Mouse (Mus musculus): Measurements from ENCODE around the gene E2f1. TPM values are rescaled to one million over a fixed set of nuclear protein-coding genes. Genes with fewer than 3 reads are reported as not detected.

Gene E2f1
- total and polyA plus RNA-seq, 3 experiments, result 5.1 to 19.6 (median 5.3) TPM

DNA sequence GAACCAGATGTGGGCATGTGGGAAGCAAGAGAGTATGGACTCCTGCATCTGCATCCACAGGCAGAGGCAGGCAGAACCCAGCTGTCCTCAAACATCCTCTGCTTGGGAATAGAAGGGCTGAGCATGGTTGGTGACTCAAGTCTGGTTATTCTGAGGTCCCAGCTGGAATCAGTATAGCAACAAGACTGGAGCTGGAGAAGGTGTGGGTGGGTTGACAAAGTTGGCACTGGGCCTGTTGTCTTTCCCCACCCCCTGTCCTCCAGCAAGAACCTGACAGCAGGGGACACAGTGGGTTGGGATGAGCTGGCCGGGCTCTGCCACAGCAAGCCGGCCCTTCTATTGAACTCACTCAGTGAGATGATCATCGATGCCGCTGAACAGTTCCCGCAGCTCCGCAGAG lies 14.5 kb downstream of the E2f1 start:
- TF ChIP-seq ZMIZ1 (IDR thresholded peaks at IDR 0.05; ENCODE audit: low read depth, low read length) (no peak), HCFC1 (IDR thresholded peaks at IDR 0.05; ENCODE audit: low read depth, low read length) (no peak), CHD2 (IDR thresholded peaks at IDR 0.05; ENCODE audit: low read length) (no peak), USF1 (IDR thresholded peaks at IDR 0.05; ENCODE audit: low read depth, low read length) (no peak), MAFK (IDR thresholded peaks at IDR 0.05; ENCODE audit: insufficient replicate concordance, low read length) (no peak)
- peaks cover 0 to 9% of the 10 kb centered on the region in 2 experiments; a peak in 1 of 4 replicates for H3K4me1 ChIP-seq (ENCODE audit: control insufficient read depth in 1 of 2, insufficient read depth in 2 of 2)
- H3K79me2 ChIP-seq (replicated peaks; ENCODE audit: control insufficient read depth, extremely low read depth, insufficient read depth, poor library complexity, severe bottlenecking), result no peaks in the 10 kb centered on the region
- H3K9ac ChIP-seq (ENCODE audit: insufficient read depth, low read depth), result no peak overlapping the region
- dilution Hi-C loops (cut with MboI; ENCODE audit: extremely low pct_ligation_motif_present, extremely low pct_unique_long_range_greater_than_20kb, low sequenced_read_pairs), result no loop called here
- no peaks in the 10 kb centered on the region for H3K9me3 ChIP-seq (replicated peaks; ENCODE audit: low read length)
- H3K27ac ChIP-seq (ENCODE audit: insufficient read depth, low read depth), result no peak overlapping the region
- no peak for DNase-seq (ENCODE audit: extremely low read depth)
- H3K4me3 ChIP-seq (replicated peaks in 1 of 3; ENCODE audit: low read depth in 2 of 3, low read length in 2 of 3, poor library complexity in 1 of 3), result no peak overlapping the region
- no peak overlapping the region for H3K4me2 ChIP-seq (ENCODE audit: insufficient read depth, low read depth, poor library complexity, severe bottlenecking)
- H3K27me3 ChIP-seq (replicated peaks), result no peaks in the 10 kb centered on the region
- in situ Hi-C loops (cut with MboI; ENCODE audit: low pct_ligation_motif_present, low pct_unique_long_range_greater_than_20kb, low sequenced_read_pairs), result no loop called here
- H3K36me3 ChIP-seq (replicated peaks in 1 of 2; ENCODE audit: control insufficient read depth in 1 of 2, insufficient read depth in 1 of 2, low read length in 1 of 2), result peaks cover 17 to 84% of the 10 kb centered on the region in 2 experiments

DNA sequence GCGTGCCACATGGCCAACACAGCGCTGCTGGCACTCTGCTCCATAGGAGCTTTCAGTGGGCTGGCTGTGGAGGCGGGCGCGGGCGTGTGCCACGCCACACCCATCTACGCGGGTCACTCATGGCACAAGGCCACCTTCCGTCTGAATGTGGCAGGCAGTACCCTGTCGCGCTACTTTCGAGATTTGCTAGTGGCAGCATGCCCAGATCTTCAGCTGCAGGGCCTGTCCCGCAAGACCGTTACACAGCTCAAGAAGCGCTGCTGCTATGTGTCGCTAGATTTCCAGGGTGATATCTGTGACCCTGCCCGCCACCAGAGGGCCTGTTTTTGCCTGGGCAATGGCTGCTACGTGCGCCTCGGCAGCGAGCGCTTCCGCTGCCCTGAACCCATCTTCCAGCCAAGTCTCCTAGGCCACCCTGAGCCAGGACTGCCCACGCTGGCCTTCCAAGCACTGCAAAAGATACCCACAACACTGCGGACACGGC lies 17.2 kb downstream of the E2f1 start:
- Histone ChIP-seq H3K36me3 (replicated peaks in 1 of 2; ENCODE audit: control insufficient read depth in 1 of 2, insufficient read depth in 1 of 2, low read length in 1 of 2) (peaks cover 11 to 67% of the 10 kb centered on the region in 2 experiments), H3K27me3 (replicated peaks) (no peaks in the 10 kb centered on the region), H3K4me1 (ENCODE audit: control insufficient read depth in 1 of 2, insufficient read depth in 2 of 2) (peaks cover 9 to 13% of the 10 kb centered on the region in 2 experiments), H3K9me3 (replicated peaks; ENCODE audit: low read length) (no peaks in the 10 kb centered on the region), H3K27ac (ENCODE audit: insufficient read depth, low read depth) (no peak overlapping the region), H3K4me2 (ENCODE audit: insufficient read depth, low read depth, poor library complexity, severe bottlenecking) (no peak overlapping the region), H3K79me2 (replicated peaks; ENCODE audit: control insufficient read depth, extremely low read depth, insufficient read depth, poor library complexity, severe bottlenecking) (no peaks in the 10 kb centered on the region), H3K9ac (ENCODE audit: insufficient read depth, low read depth) (no peak overlapping the region), H3K4me3 (replicated peaks in 1 of 3; ENCODE audit: low read depth in 2 of 3, low read length in 2 of 3, poor library complexity in 1 of 3) (no peak overlapping the region)
- dilution Hi-C loops (cut with MboI; ENCODE audit: extremely low pct_ligation_motif_present, extremely low pct_unique_long_range_greater_than_20kb, low sequenced_read_pairs) (no loop called here), in situ Hi-C loops (cut with MboI; ENCODE audit: low pct_ligation_motif_present, low pct_unique_long_range_greater_than_20kb, low sequenced_read_pairs) (no loop called here)
- DNase-seq (ENCODE audit: extremely low read depth), result no peak
- TF ChIP-seq ZC3H11A (IDR thresholded peaks at IDR 0.05; ENCODE audit: low read depth, low read length), result no peak
- TF ChIP-seq UBTF (IDR thresholded peaks at IDR 0.05; ENCODE audit: low read depth, low read length), result no peak
- no peak for TF ChIP-seq POLR2A (IDR thresholded peaks at IDR 0.05; ENCODE audit: low read depth, low read length)

DNA sequence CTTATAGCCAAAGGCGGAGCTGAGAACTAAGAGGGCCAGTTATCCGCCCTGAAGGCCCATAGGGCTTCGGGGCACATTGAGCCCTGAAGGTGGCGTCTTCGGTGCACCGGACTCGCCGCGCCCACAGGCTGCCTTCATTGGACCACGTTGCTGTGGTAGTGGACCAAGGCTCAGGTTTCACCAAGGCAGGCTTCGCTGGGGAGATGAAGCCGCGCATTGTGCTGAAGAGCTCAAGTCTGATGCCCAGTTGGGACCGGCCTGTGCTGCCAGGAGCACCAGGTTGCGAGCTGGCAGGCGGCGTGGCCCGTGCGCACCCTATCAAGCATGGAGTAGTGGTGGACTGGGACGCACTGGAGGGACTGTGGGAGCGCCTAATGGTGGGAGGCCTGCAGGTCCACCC lies 17.8 kb downstream of the E2f1 start:
- Histone ChIP-seq H3K9ac (ENCODE audit: insufficient read depth, low read depth) (no peak overlapping the region), H3K4me1 (ENCODE audit: control insufficient read depth in 1 of 2, insufficient read depth in 2 of 2) (peaks cover 9 to 13% of the 10 kb centered on the region in 2 experiments), H3K4me3 (replicated peaks in 1 of 3; ENCODE audit: low read depth in 2 of 3, low read length in 2 of 3, poor library complexity in 1 of 3) (no peak overlapping the region), H3K4me2 (ENCODE audit: insufficient read depth, low read depth, poor library complexity, severe bottlenecking) (no peak overlapping the region), H3K27ac (ENCODE audit: insufficient read depth, low read depth) (no peak overlapping the region), H3K79me2 (replicated peaks; ENCODE audit: control insufficient read depth, extremely low read depth, insufficient read depth, poor library complexity, severe bottlenecking) (no peaks in the 10 kb centered on the region), H3K36me3 (replicated peaks in 1 of 2; ENCODE audit: control insufficient read depth in 1 of 2, insufficient read depth in 1 of 2, low read length in 1 of 2) (peaks cover 11 to 69% of the 10 kb centered on the region in 2 experiments), H3K9me3 (replicated peaks; ENCODE audit: low read length) (no peaks in the 10 kb centered on the region), H3K27me3 (replicated peaks) (no peaks in the 10 kb centered on the region)
- in situ Hi-C loops (cut with MboI; ENCODE audit: low pct_ligation_motif_present, low pct_unique_long_range_greater_than_20kb, low sequenced_read_pairs), result no loop called here
- DNase-seq (ENCODE audit: extremely low read depth), result no peak
- TF ChIP-seq RAD21 (IDR thresholded peaks at IDR 0.05; ENCODE audit: low read depth, low read length) (no peak), HCFC1 (IDR thresholded peaks at IDR 0.05; ENCODE audit: low read depth, low read length) (no peak), JUN (IDR thresholded peaks at IDR 0.05; ENCODE audit: insufficient read depth, low read depth, low read length) (no peak), MYC (IDR thresholded peaks at IDR 0.05; ENCODE audit: low read depth, low read length) (no peak), POLR2A (IDR thresholded peaks at IDR 0.05; ENCODE audit: low read depth, low read length) (no peak), ZKSCAN1 (IDR thresholded peaks at IDR 0.05; ENCODE audit: borderline replicate concordance, low read depth, low read length) (no peak), MEF2A (IDR thresholded peaks at IDR 0.05; ENCODE audit: borderline replicate concordance, low read depth, low read length) (no peak), MXI1 (IDR thresholded peaks at IDR 0.05; ENCODE audit: low read depth, low read length) (no peak), SIN3A (IDR thresholded peaks at IDR 0.05; ENCODE audit: low read length) (no peak), ZC3H11A (IDR thresholded peaks at IDR 0.05; ENCODE audit: low read depth, low read length) (no peak), TCF12 (IDR thresholded peaks at IDR 0.05; ENCODE audit: low read depth, low read length) (no peak)
- dilution Hi-C loops (cut with MboI; ENCODE audit: extremely low pct_ligation_motif_present, extremely low pct_unique_long_range_greater_than_20kb, low sequenced_read_pairs), result no loop called here

Measured in CH12.LX (cell line).